8 mouse cellular contexts compared by ENCODE assay signal in genomic region chr14:14703346-14703871, GRCm38 (mm10). TPM values are rescaled to one million over a fixed set of nuclear protein-coding genes. Genes with fewer than 3 reads are reported as not detected.
DNase-seq lines count a peak whose midpoint lies in the region; ATAC-seq and TF ChIP-seq lines count a peak whose summit lies in the region.

No protein-coding gene starts in this region.

- TF ChIP-seq CTCF in gastrocnemius, adult 2 months (IDR thresholded peaks at IDR 0.05), result peak; percentile 7; the same call in 1 of the 2 replicates

- no peaks in the 10 kb centered on the region for H3K9me3 ChIP-seq in intestine, embryonic 15.5 days
- H3K9me3 ChIP-seq in limb, embryonic 11.5 days (ENCODE audit: control insufficient read depth, low read length), result no peaks in the 10 kb centered on the region
- no peaks in the 10 kb centered on the region for H3K9me3 ChIP-seq in midbrain, embryonic 11.5 days (ENCODE audit: control insufficient read depth, low read length)
- H3K9me3 ChIP-seq in stomach, embryonic 15.5 days, result no peaks in the 10 kb centered on the region

- peak overlapping the region; percentile 95 for H3K9ac ChIP-seq in intestine, embryonic 15.5 days
- peak overlapping the region; percentile 97 for H3K9ac ChIP-seq in limb, embryonic 11.5 days (ENCODE audit: low read length)
- peak overlapping the region; percentile 98 for H3K9ac ChIP-seq in midbrain, embryonic 11.5 days (ENCODE audit: low read length)
- H3K9ac ChIP-seq in stomach, embryonic 15.5 days, result peak overlapping the region; percentile 89

- DNase-seq in right cerebral cortex, adult 18-20 months, result peak; percentile 52
- no peak for DNase-seq in right cerebral cortex, postnatal 4 days
- DNase-seq in cerebellum, postnatal 36 days, result peak; percentile 52 to 54
- DNase-seq in gastrocnemius, adult 2 months, result peak; percentile 68
- peak; percentile 77 for DNase-seq in limb, embryonic 11.5 days (ENCODE audit: low spot score)
- peak; percentile 96 for DNase-seq in midbrain, embryonic 11.5 days (ENCODE audit: low spot score, missing footprints)

- intact Hi-C loops in gastrocnemius, adult 2 months (cut with DNase I), result loop anchor here (10.0 kb wide), 1 partner anchor 161 kb away; no protein-coding TSS in a partner anchor

- ATAC-seq in intestine, embryonic 15.5 days, result peak; percentile 66
- ATAC-seq in limb, embryonic 11.5 days (ENCODE audit: insufficient number of reproducible peaks, low FRiP score, low TSS enrichment, low read depth), result peak; percentile 37
- no peak for ATAC-seq in midbrain, embryonic 11.5 days (ENCODE audit: low FRiP score)
- ATAC-seq in stomach, embryonic 15.5 days (ENCODE audit: insufficient read depth, low FRiP score, low read depth), result peak; percentile 44

- no peaks in the 10 kb centered on the region for H3K27me3 ChIP-seq in intestine, embryonic 15.5 days (replicated peaks)
- no peaks in the 10 kb centered on the region for H3K27me3 ChIP-seq in limb, embryonic 11.5 days (ENCODE audit: control insufficient read depth, insufficient read depth, low read length)
- H3K27me3 ChIP-seq in midbrain, embryonic 11.5 days (ENCODE audit: control insufficient read depth, insufficient read depth, low read length), result no peaks in the 10 kb centered on the region
- no peaks in the 10 kb centered on the region for H3K27me3 ChIP-seq in stomach, embryonic 15.5 days (replicated peaks)

- no peaks in the 10 kb centered on the region for H3K36me3 ChIP-seq in intestine, embryonic 15.5 days
- H3K36me3 ChIP-seq in limb, embryonic 11.5 days (ENCODE audit: control insufficient read depth, insufficient read depth, low read length), result no peaks in the 10 kb centered on the region
- no peaks in the 10 kb centered on the region for H3K36me3 ChIP-seq in midbrain, embryonic 11.5 days (ENCODE audit: control insufficient read depth, insufficient read depth, low read length)
- no peaks in the 10 kb centered on the region for H3K36me3 ChIP-seq in stomach, embryonic 15.5 days

- peak overlapping the region; percentile 92 for H3K27ac ChIP-seq in gastrocnemius, adult 2 months
- H3K27ac ChIP-seq in intestine, embryonic 15.5 days, result peak overlapping the region; percentile 97
- H3K27ac ChIP-seq in limb, embryonic 11.5 days (replicated peaks; ENCODE audit: low read depth, low read length), result peak overlapping the region; percentile 93
- H3K27ac ChIP-seq in midbrain, embryonic 11.5 days (ENCODE audit: low read depth, low read length), result peak overlapping the region; percentile 96
- H3K27ac ChIP-seq in stomach, embryonic 15.5 days, result peak overlapping the region; percentile 96

- peak overlapping the region; percentile 53 for H3K4me2 ChIP-seq in intestine, embryonic 15.5 days (replicated peaks)
- peak overlapping the region; percentile 41 for H3K4me2 ChIP-seq in limb, embryonic 11.5 days (ENCODE audit: low read depth, severe bottlenecking)
- H3K4me2 ChIP-seq in midbrain, embryonic 11.5 days, result peak overlapping the region; percentile 69
- H3K4me2 ChIP-seq in stomach, embryonic 15.5 days, result peak overlapping the region; percentile 62

- WGBS in intestine, embryonic 15.5 days, result under 1% methylated on average over 60 of the region's 60 CpGs
- under 1% methylated on average over 53 of the region's 60 CpGs for WGBS in limb, embryonic 11.5 days
- under 1% methylated on average over 57 of the region's 60 CpGs for WGBS in midbrain, embryonic 11.5 days
- 0% methylated on average over 60 of the region's 60 CpGs for WGBS in stomach, embryonic 15.5 days

- no peaks in the 10 kb centered on the region; the same call in 1 of the 2 replicates for H3K4me1 ChIP-seq in intestine, embryonic 15.5 days (replicated peaks)
- no peaks in the 10 kb centered on the region for H3K4me1 ChIP-seq in limb, embryonic 11.5 days (ENCODE audit: control insufficient read depth, insufficient read depth, low read length)
- H3K4me1 ChIP-seq in midbrain, embryonic 11.5 days (ENCODE audit: control insufficient read depth, insufficient read depth, low read length), result peaks cover 8% of the 10 kb centered on the region
- peaks cover 11% of the 10 kb centered on the region; the same call in 1 of the 2 replicates for H3K4me1 ChIP-seq in stomach, embryonic 15.5 days

- peak overlapping the region; percentile 94 for H3K4me3 ChIP-seq in gastrocnemius, adult 2 months
- H3K4me3 ChIP-seq in intestine, embryonic 15.5 days (replicated peaks), result peak overlapping the region; percentile 92
- peak overlapping the region; percentile 80 for H3K4me3 ChIP-seq in limb, embryonic 11.5 days (ENCODE audit: low read depth, low read length)
- H3K4me3 ChIP-seq in midbrain, embryonic 11.5 days (ENCODE audit: low read depth, low read length), result peak overlapping the region; percentile 80
- peak overlapping the region; percentile 80 for H3K4me3 ChIP-seq in stomach, embryonic 15.5 days (replicated peaks)

RNA-seq across cellular contexts. Expression of gene Slc4a7, which starts 1.3 kb away (rescaled TPM):
- total RNA-seq in gastrocnemius, adult 2 months (2021), result 10 to 100 TPM in 1 of 2 experiments, 1 to 10 TPM in 1; 8.0 to 14.0 TPM
- 19.7 and 20.1 TPM in 2 replicates for polyA plus RNA-seq in intestine, embryonic 15.5 days (2015; fragmentation: Nextera tagmentation; extraction: Ambion mirVana)
- 20.4 and 22.2 TPM in 2 replicates for polyA plus RNA-seq in limb, embryonic 11.5 days (2014; fragmentation: Nextera tagmentation; extraction: Ambion mirVana)
- polyA plus RNA-seq in midbrain, embryonic 11.5 days (2014; fragmentation: Nextera tagmentation; extraction: Ambion mirVana), result 24.6 and 28.8 TPM in 2 replicates
- polyA plus RNA-seq in stomach, embryonic 15.5 days (2015; fragmentation: Nextera tagmentation; extraction: Ambion mirVana), result 15.6 and 16.2 TPM in 2 replicates
